Mouse (Mus musculus): ENCODE results near the gene Apba1. TPM values are rescaled to one million over a fixed set of nuclear protein-coding genes. Genes with fewer than 3 reads are reported as not detected.

Apba1 gene
- total RNA-seq (2015), result 7.8 and 15.1 TPM in 2 replicates
- 8.7 and 11.2 TPM in 2 replicates for total RNA-seq (2017)

DNA sequence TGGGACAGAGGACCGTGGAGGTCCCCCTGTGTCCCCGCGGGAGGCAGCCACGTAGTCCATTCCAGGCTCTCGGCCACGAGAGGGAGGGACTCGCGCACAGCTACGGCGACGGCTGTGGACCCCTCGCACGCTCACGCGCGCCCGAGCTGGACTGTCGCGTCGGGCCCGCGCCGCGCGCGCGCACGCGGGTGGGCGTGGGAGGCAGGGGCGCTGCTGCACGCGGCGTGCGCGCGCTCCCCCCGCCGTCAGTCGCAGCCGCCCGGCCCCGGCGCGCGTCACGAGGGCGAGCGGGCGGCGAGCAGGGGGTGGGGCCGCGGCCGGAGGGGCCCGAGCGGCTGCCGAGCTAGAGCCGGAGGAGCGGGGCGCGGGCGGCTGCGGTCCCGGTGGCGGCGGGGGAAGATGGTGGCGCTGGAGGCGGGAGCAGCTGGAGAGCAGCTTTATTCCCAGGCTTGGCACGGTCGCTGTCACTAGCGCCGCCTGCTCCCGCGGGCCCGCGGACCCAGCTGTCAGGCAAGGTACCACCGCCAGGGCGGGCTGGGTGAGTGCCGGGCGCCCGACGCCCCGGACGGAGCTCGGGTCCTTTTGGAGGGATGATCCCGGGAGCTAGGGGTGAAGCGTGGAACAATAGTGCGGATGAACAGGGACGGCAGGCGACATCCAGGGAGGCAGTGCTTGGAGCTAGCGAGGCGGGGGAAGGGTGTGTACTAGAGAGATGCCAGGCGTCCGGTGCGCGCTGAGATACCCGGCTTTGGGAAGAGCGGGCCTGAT, at the start of gene Apba1:
TSS of gene Apba1 (plus strand) at position 334 of the 768 bp plus-strand sequence.
- ATAC-seq (replicated peaks; ENCODE audit: poor library complexity), result peak; percentile 54

DNA sequence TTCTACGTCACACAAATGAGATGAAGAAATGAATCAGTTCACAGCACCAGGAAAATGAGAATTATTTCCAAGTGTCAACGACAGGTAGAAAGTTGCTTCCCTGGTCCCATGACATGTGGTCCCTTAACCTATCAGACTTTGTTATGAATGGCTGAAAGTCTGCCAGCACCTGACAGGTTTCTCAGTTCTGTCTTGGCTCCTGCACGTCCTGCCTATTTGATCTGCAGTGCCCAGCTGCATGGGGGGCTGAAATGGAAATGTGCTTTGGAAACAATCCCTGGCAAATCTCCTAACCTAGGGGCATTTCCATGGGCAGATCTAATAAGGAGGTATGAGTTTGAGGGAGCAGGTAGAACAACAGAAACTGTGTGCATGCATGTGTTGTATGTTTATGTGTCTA, 12.2 kb upstream of the Apba1 start:
- no peak for ATAC-seq (replicated peaks; ENCODE audit: poor library complexity)

DNA sequence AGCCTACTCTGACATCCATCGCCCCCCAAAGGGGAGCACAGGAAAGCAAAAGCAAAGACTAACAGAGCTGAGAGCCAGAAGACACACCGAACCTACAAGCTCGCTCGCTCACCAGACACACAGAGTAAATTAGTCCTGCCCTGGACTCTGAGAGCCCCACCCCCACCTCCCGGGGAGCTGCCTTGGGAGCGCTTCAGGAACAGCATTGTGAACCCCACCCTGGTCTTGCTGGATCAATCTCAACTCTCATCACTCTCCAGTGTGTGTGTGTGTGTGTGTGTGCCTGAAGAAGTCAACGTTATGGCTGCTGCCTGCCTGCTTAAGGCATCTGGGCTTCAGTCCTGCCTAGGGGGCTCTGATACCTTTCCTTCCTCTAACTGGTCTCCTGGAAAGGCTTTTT, 1.7 kb upstream of the Apba1 start:
- ATAC-seq (replicated peaks; ENCODE audit: poor library complexity), result no peak

DNA sequence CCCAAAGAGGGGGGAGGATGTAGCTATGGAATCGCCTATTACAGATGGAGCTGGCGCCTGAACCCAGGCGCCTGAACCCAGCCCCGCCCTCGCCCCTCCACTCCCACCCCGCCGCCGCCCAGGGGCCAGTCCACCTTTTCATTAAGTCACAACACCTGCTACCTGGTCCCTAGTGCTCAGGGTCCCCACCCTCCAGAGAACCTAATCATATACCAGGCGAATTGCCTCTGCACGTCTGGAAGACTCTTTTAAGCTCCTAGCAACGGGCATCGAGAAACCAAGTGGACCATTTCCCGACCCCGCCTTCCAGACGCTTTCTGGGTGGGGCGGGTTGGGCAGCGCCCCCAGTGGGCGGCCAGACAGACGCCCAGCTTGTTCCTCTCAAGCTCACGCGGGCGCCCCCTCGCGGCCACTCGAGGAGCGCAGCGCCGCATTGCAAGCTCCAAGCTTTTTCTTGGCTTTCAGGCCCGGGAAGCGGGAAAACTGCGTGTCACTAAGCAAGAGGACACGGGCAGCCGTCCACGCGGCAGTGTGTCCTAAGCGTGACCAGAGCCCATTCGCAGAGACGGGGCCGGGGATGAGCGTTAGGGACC, 630 bp upstream of the Apba1 start:
- ATAC-seq (replicated peaks; ENCODE audit: poor library complexity), result peak; percentile 85

DNA sequence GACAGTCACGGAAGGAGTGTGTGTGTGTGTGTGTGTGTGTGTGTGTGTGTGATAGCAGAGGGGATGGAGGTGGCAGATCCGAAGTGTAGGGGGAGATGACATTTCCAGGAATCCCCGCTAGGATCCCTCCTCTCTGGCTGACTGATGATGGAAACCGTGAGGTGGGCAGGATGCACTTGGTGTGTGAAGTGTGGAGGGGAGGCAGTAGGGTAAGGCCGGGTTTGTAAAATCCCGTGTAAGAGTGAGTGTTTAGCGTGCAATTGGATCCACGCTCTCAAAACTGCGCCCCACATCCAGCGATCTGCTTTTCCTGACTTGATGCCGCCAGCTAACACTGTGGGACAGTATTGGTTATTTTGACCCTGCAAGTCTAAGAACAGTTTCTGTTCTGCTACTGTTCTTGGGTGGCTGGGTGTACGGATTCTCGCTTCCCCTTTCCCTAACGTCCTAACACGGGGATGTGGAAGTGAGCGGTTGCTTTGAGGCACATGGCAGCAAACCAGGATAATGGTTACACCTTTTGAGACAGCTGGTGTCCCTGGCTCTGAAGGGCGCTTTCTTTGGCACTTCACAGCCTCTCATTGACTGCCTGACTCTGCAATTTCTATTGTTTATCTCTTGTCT, 747 bp downstream of the Apba1 start:
- peak; percentile 73 for ATAC-seq (replicated peaks; ENCODE audit: poor library complexity)

DNA sequence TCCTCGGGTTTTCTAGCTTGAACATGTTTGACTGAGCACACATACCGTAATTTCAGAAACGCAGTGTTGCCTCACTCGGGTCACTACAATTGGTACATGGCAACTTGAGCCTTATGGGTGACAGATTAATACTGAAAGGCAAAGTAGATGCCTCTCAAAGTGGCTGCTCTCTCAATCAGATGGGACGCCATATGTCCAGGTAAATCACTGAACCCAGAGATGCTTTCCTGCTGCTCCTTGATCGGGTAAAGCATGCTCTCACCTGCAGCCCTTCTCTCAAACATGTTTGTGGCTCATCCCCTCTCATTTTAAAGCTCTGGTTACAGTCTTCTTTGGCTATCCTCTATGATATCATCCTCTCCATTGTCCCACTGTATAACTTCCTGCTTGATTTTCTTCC, 4.7 kb downstream of the Apba1 start:
- no peak for ATAC-seq (replicated peaks; ENCODE audit: poor library complexity)

DNA sequence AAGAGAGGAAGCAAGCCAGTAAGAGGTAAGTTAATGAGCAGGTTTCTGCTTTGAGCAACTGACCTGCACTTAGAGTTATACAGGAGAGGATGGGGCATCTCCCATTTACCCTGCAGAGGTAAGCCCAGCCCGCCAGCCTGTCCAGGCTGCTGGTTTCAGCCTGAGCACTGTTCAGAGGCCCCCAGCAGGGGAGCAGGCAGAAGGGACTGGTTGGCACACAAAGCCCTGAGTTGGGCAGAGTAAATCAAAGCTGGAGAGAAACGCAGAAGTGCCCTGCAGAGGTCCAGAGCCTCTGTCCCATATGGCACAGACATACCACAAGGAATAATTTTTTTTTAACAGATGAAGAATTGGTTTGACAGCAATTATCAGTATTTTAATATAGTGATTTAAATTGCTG, 5.4 kb downstream of the Apba1 start:
- ATAC-seq (replicated peaks; ENCODE audit: poor library complexity), result no peak

DNA sequence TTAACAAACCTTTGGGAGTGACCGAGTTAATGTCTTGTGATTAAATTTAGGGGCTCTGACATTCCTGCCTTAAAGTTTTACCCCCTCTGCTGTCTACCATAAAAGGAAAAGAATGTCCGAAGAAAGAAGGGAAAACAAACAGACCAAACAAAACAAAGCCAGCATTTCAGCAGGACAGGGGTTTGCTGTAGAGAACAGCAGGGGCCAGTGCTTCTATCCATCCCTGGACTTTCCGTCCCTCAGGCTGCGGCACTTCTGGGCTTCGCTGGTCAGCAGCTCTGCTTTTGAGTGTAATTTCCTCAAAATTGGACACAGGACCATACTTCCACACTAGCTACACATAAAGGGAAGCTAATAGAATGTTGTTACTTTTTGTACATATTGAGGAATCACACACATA, 10.2 kb downstream of the Apba1 start:
- ATAC-seq (replicated peaks; ENCODE audit: poor library complexity), result no peak

DNA sequence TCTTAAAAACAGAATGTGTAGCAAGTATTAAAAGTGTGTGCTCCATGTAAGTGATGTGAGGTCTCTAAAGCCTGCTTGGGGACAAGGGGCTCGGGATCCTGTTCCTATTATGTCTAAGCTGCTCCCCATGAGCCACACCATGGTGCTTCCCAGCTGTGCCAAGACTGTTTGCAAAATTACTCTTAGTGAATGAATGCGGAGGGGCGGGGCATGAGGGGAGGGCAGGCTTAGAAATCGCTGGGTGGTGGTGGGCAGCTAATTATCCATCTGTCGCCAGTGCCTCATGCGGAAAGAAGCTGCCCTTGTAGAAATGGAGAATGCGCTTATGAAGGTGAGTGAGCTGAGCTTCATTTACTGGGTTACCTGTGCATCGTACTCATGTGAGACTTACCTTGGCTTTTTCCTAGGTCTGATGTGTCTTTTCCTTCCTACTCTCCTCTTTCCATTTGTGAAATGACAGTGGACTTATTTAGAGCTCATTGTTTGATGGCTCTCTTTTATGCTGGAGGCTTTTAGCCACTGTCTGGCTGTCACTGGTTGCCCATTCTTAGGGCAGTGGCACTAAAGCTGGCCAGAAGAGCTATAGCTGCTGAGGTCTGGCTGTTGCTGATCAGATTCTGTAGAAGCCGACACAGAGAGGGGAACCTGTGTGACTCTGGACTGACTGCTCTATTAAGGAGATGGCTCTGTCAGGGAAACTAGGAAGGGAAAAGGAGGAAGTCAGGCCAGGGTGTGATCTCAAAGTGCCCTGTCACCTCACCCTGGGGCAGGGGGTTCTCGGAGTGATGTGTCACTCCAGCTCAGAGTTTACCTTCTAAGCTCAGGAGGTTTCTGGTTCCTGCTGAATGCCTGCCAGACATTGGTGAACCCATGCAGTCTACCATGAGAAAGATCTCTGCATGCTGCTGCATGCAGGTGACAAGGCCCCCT, 12.1 kb downstream of the Apba1 start:
- ATAC-seq (replicated peaks; ENCODE audit: poor library complexity), result peak; percentile 37; the same call in 1 of the 2 replicates

DNA sequence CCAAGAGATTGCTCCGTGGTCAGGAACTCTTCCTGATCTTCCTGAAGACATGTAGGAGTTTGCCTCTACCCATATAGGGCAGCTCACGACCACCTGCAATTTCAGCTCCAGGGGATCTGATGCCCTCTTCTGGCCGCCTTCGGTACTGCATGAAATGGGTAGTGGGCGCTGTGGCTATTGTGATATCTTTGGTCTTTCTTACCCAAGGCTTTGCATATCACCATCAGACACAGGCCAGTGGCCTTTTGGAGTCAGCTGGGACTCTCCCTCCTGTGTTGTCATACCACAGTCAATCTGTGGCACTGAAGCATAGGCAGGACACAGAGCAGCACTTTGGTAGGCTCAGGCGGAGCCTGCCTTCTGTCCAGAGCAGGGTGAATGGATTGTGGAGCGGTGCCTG, 13.3 kb downstream of the Apba1 start:
- peak; percentile 66 for ATAC-seq (replicated peaks; ENCODE audit: poor library complexity)

DNA sequence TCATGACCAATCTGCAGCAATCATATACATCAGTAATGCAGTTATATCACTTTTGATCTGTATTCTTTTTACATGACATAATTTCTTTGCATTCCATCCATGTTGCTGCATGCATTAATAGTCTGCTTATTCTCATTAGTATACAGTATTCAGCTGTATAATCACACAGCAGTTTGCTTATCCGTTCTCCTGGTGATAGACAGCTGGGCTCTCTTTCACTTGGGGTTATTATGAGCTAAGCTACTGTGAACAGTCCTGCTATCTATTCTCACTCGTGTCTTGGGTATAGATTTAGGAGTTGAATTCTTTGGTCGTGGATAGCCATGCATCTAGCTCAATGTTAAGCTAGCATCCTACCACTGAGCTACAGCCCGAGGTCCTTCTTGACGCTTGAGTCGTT, 16.7 kb downstream of the Apba1 start:
- no peak for ATAC-seq (replicated peaks; ENCODE audit: poor library complexity)

DNA sequence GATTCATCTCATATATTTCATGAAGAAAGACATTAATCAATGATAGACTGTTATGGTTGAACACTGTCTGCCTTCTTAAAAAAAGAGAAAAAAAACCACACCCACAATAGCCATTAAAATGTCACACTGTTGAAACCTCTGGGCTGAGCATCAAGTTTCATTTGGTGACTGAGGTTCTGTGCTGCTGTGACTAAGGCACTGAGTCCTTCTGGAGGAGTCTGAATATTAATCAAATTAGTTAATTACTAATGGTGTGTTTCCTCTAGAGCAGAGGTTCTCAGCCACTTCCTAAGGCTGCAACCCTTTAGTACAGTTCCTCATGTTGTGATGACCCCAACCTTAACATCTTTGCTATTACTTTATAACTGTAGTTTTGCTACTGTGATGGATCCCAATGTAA, 20.4 kb downstream of the Apba1 start:
- no peak for ATAC-seq (replicated peaks; ENCODE audit: poor library complexity)

DNA sequence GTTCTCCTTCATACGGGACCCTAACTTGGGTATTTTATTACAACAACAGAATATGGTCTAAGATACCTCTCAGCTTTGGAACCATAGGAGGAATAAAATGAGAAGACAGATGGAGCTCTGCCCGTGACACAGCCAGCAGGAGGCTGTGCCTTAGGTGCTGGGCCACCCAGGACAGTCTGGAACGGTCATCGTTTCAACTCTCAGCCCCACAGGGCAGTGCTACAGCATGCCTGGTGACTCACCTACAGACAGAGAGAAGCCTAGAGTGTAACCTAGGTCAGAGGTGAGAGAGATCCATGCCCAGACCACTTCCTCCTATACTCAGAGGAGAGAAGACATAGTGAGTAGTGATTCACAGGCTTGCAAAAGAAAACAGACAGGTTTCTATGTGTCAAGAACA, 21.4 kb downstream of the Apba1 start:
- no peak for ATAC-seq (replicated peaks; ENCODE audit: poor library complexity)

DNA sequence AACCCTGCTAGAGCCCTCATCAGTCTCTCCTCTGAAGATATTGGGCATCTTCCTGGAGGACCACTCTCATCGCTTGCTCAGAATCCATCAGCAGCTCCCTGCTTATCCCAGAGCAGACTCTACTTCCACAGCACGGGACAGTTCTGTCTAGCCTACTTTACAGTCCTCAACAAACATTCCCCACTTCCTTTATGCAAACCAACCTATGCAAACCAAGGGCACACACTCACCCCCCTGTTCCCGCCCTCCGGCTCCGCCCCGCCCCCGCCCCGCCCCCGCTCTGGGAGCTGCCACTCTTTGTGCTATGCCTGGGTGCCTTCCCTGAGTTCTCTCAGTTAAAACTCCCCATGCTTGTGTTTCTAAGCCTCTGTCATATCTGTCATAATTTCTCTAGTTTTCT, 23.3 kb downstream of the Apba1 start:
- no peak for ATAC-seq (replicated peaks; ENCODE audit: poor library complexity)

DNA sequence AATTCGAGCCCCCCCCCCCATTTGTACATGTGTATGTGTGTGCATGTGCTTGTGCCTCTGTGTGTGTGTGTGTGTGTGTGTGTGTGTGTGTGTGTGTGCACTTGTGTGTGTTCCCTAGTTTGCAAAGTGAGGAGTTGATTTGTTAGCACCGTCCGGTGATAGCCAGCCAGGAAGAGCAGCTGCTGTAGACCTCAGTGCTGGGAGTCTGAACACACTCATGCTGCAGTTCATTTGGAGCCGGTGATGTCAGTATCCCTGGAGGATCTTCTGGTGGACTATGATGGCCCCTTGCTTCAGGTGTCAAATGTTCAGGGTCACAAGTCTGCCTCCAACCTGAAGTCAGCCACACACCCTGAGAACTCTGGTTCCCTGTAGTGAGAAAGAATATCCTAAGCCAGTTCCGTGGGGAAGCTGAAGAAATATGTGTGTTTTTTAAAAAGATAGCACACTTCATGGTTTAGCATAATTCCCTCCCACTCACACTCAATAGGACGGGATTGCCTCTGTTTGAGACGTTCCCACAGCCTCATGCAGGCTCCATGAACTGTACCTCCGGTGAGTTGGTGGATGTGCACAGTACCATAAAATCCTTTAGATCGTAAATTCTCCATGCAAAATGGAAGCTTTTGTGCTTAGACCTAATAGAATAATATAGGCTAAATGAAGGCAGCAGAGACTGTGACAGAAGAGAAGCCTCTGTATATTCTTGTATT, 29.9 kb downstream of the Apba1 start:
- ATAC-seq (replicated peaks; ENCODE audit: poor library complexity), result no peak

DNA sequence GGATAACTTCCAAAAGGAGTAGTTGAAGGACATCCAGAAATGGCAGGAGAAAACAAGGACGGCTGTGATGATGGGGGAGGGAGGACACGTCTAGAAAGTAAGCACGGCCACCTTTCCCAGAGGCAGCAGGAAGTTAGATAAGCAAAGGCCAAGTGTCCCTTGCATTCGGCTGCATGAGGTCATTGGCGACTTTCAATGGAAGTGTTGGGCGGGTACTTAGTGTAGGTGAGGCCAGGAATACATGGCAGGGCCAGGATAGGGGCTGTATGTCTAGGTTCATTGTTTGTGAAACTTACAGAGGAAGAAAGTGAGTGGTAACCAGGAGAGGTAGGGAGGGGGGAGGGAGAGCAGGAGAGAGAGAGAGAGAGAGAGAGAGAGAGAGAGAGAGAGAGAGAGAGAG, 33.0 kb downstream of the Apba1 start:
- no peak for ATAC-seq (replicated peaks; ENCODE audit: poor library complexity)

DNA sequence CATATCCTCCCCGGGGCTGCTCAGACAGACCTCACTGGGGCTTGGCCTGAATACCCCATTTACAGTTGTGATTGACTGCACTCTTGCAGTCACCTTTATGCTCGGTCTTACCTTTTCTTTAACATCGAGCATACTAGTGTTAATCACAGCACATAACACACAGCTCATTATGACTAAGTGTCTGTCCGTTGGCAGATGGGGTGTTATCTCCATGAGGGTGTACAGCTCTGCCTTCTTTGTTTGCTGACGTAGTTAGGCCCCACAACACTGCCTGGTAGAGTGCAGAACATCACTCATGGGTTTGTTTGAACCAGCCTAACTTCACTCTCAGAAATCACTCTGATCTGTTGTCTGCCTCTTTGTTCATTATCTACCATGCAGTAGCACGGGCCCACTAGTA, 33.9 kb downstream of the Apba1 start:
- no peak for ATAC-seq (replicated peaks; ENCODE audit: poor library complexity)

DNA sequence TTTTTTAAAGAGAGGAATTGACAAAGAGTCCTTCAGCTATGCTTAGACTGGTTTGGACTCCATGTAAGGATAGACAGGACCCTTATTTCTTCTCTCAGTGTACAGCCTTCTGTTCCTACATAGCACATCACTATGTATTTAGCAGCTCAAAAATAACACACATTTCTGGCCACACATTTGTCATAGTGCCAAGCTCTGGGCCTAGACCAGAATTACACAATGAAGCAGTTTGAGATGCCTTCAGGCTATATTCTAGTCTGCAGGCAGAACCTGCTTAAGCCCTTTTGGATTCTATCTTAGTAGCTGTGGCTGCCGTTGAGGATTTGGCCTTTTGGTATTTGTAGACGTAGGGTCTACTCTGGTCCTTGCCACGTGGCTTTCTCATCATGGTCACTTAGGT, 35.8 kb downstream of the Apba1 start:
- no peak for ATAC-seq (replicated peaks; ENCODE audit: poor library complexity)

DNA sequence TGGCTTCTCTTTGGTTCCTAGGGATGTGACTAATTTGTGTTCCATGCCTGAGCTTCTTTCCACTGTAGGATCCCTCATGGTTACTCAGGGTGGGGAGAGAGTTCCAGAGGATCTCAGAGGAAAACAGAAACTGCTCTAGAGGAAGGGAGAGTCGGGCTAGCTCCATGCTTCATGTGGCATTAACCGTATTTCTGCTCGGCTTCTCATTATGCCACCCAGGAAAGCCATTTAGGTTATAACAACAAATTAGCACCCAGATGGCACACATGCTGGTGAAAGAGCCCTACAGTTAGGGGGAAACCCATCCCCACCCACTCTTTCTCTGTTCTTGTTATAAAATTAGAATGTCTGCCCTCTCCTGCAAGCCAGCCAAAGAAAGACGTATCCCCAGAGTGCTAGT, 36.5 kb downstream of the Apba1 start:
- no peak for ATAC-seq (replicated peaks; ENCODE audit: poor library complexity)

DNA sequence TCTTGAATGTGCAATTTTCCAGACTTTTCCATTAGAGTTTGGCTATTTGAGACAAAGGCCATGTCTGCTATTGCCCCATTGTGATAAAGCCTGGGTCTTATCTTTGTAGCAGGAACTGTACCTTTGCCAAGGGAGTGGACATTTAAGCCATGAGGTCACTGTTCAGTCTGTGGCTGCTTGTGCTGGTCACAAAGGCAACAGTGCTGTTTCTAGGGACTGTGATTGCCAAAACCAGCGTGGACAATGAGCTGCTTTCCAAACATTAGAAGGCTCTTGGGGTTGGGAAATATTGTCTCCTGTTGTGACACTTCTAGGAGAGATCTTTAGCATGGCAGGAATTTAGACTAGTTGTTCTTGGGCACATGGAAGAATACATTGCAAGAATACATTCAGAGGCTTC, 42.5 kb downstream of the Apba1 start:
- no peak for ATAC-seq (replicated peaks; ENCODE audit: poor library complexity)
